Mouse (Mus musculus) heart, embryonic 14.5 days (tissue): ENCODE data around the gene Ffar1. TPM values are rescaled to one million over a fixed set of nuclear protein-coding genes. Genes with fewer than 3 reads are reported as not detected.
"Not testable (repeated sequence)": the region's sequence is repeated elsewhere in the genome, so short reads cannot be mapped to it uniquely, and the experiment has no call there.

Experiments
- ATAC-seq: fragments of 200-750 bp; cut with Nextera tagmentation; 2 replicates; pipeline ENCODE4 v1.8.0; 2017; ENCODE audit warnings: low read depth, moderate TSS enrichment; ENCODE audit not compliant: insufficient number of reproducible peaks, insufficient read depth, low FRiP score
- H3K27ac ChIP-seq, 2 experiments: fragments of 200-500 bp in 1 of 2; fragments of 300-500 bp in 1 of 2; sonication (generic) in 1 of 2; replicated peaks in 1 of 2; 2 replicates each; pipeline ENCODE4 v1.5.1; 2012 to 2014; ENCODE audit warnings: low read depth in 2 of 2, low read length in 2 of 2, control low read depth in 1 of 2, mild to moderate bottlenecking in 1 of 2, mixed read lengths in 1 of 2; ENCODE audit not compliant: control insufficient read depth in 1 of 2, insufficient read depth in 1 of 2
- H3K27me3 ChIP-seq: fragments of 300-500 bp; sonication (generic); 2 replicates; pipeline ENCODE4 v1.6.1; 2014; ENCODE audit warnings: mild to moderate bottlenecking, low read length, control low read depth; ENCODE audit not compliant: control insufficient read depth, insufficient read depth
- H3K36me3 ChIP-seq: fragments of 300-500 bp; sonication (generic); 2 replicates; pipeline ENCODE4 v1.6.1; 2014; ENCODE audit warnings: mild to moderate bottlenecking, control low read depth, low read length, mixed read lengths; ENCODE audit not compliant: control insufficient read depth, insufficient read depth
- H3K4me1 ChIP-seq, 2 experiments: fragments of 200-500 bp in 1 of 2; fragments of 300-500 bp in 1 of 2; sonication (generic) in 1 of 2; 2 replicates each; pipeline ENCODE4 v1.6.1; 2012 to 2014; ENCODE audit warnings: low read length in 2 of 2, control low read depth in 1 of 2, mixed read lengths in 1 of 2; ENCODE audit not compliant: control insufficient read depth in 2 of 2, insufficient read depth in 2 of 2
- H3K4me2 ChIP-seq: fragments of 300-500 bp; sonication (generic); 2 replicates; pipeline ENCODE4 v1.6.1; 2014; ENCODE audit warnings: mild to moderate bottlenecking, low read length
- H3K4me3 ChIP-seq, 2 experiments: fragments of 200-500 bp in 1 of 2; fragments of 300-500 bp in 1 of 2; sonication (generic) in 1 of 2; 2 replicates each; pipeline ENCODE4 v1.5.1; 2012 to 2014; ENCODE audit warnings: low read length in 2 of 2, mild to moderate bottlenecking in 2 of 2, control low read depth in 1 of 2, low read depth in 1 of 2, moderate library complexity in 1 of 2; ENCODE audit not compliant: control insufficient read depth in 1 of 2, insufficient read depth in 1 of 2
- H3K9ac ChIP-seq: fragments of 300-500 bp; sonication (generic); 2 replicates; pipeline ENCODE4 v1.6.1; 2014; ENCODE audit warnings: mild to moderate bottlenecking, low read length
- H3K9me3 ChIP-seq: fragments of 300-500 bp; sonication (generic); 2 replicates; pipeline ENCODE4 v1.6.1; 2016; ENCODE audit warnings: low read length, control low read depth; ENCODE audit not compliant: control insufficient read depth
- WGBS: fragments of 180-500 bp; shearing (Covaris S2); extraction: QIAGEN DNeasy Blood & Tissue Kit; methylation state at CpG from one replicate; pipeline ENCODE4 v1.1.7; 2014; 5-methylcytosine and 5-hydroxymethylcytosine counted together
- polyA plus RNA-seq: library from polyadenylated mRNA; unstranded; fragments of >200 nt; fragmentation: Nextera tagmentation; extraction: Ambion mirVana; gene quantifications from 2 replicates; pipeline ENCODE4 v1.2.1, GENCODE M21; 2014

The Ffar1 gene
- polyA plus RNA-seq, 1 experiment from 2014 or later = not detected

- H3K4me2 ChIP-seq = no peak overlapping the region
- ATAC-seq = no peak
- 53% methylated on average over 3 of the region's 3 CpGs for WGBS
Observed at GRCm38 (mm10) chr7:30840306-30840705, 21.1 kb downstream of the Ffar1 start.

GRCm38 (mm10) chr7:30837277-30837676, 24.1 kb downstream of the Ffar1 start:
- no peak for ATAC-seq
- Histone ChIP-seq H3K36me3 (no peaks in the 10 kb centered on the region), H3K4me2 (no peak overlapping the region), H3K27ac (no peak overlapping the region), H3K9ac (no peak overlapping the region), H3K4me1 (peaks cover 4 to 11% of the 10 kb centered on the region in 2 experiments; a peak in 2 of 4 replicates), H3K4me3 (no peak overlapping the region), H3K27me3 (peaks cover 4% of the 10 kb centered on the region), H3K9me3 (no peaks in the 10 kb centered on the region)

More at GRCm38 (mm10) chr7:30840306-30840705, 21.1 kb downstream of the Ffar1 start:
- Histone ChIP-seq H3K9ac (no peak overlapping the region), H3K36me3 (no peaks in the 10 kb centered on the region), H3K4me3 (no peak overlapping the region), H3K9me3 (no peaks in the 10 kb centered on the region), H3K27me3 (peaks cover 4% of the 10 kb centered on the region), H3K4me1 (peaks cover 4 to 11% of the 10 kb centered on the region in 2 experiments; a peak in 1 of 4 replicates), H3K27ac (no peak overlapping the region)

- not testable (repeated sequence) for H3K4me1 ChIP-seq, H3K4me3 ChIP-seq, ATAC-seq, H3K27me3 ChIP-seq, H3K9ac ChIP-seq, H3K36me3 ChIP-seq, H3K9me3 ChIP-seq, H3K27ac ChIP-seq
- H3K4me2 ChIP-seq = peak overlapping the region; percentile 4; the same call in 1 of the 2 replicates
- WGBS = 7% methylated on average over 9 of the region's 11 CpGs
Observed at GRCm38 (mm10) chr7:30832684-30833083, 28.7 kb downstream of the Ffar1 start.

GRCm38 (mm10) chr7:30832261-30832660, 29.1 kb downstream of the Ffar1 start:
- no peak; the same call in 1 of the 2 replicates for ATAC-seq
- 54% methylated on average over 17 of the region's 17 CpGs for WGBS

GRCm38 (mm10) chr7:30829428-30829827, 31.9 kb downstream of the Ffar1 start:
- H3K4me2 ChIP-seq = no peak overlapping the region
- H3K4me1 ChIP-seq = no peaks in the 10 kb centered on the region; a peak in 1 of 4 replicates
- no peaks in the 10 kb centered on the region for H3K27me3 ChIP-seq
- no peak overlapping the region for H3K9ac ChIP-seq
- no peaks in the 10 kb centered on the region for H3K9me3 ChIP-seq
- H3K36me3 ChIP-seq = no peaks in the 10 kb centered on the region
- WGBS = 58% methylated on average over 3 of the region's 3 CpGs
- ATAC-seq = no peak
- no peak overlapping the region for H3K27ac ChIP-seq
- H3K4me3 ChIP-seq = no peak overlapping the region

More at GRCm38 (mm10) chr7:30832261-30832660, 29.1 kb downstream of the Ffar1 start:
- Histone ChIP-seq H3K36me3 (no peaks in the 10 kb centered on the region), H3K9me3 (no peaks in the 10 kb centered on the region), H3K4me2 (peak overlapping the region; percentile 4; the same call in 1 of the 2 replicates), H3K27ac (no peak overlapping the region), H3K4me1 (no peaks in the 10 kb centered on the region; a peak in 1 of 4 replicates), H3K4me3 (no peak overlapping the region), H3K9ac (no peak overlapping the region), H3K27me3 (no peaks in the 10 kb centered on the region)

DNA sequence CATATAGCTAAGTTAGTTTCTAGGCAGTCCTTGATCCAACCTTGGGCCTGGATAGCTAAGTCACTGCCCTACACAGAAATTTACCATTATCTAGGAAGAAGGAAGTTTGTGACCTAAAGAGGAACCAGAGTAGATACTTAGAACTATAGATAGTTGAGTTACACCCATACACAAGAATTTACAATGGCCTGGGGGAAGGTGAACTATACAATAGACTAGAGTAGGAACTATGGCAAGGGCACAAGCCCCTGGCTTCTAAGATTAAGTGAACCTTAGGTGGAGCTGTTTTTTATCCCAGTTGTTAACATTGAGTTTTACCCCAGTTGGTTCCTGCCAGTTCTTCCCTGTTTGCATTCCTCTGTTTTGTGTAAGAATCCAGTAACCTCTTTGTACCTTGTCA, 32.5 kb downstream of the Ffar1 start:
- H3K9ac ChIP-seq, H3K9me3 ChIP-seq, H3K4me2 ChIP-seq, H3K27ac ChIP-seq, H3K36me3 ChIP-seq, H3K4me3 ChIP-seq, ATAC-seq, H3K27me3 ChIP-seq, H3K4me1 ChIP-seq: not testable (repeated sequence)

GRCm38 (mm10) chr7:30826660-30827059, 34.7 kb downstream of the Ffar1 start:
- no peak for ATAC-seq
- no peaks in the 10 kb centered on the region for H3K4me1 ChIP-seq
- H3K4me3 ChIP-seq = no peak overlapping the region
- no peaks in the 10 kb centered on the region for H3K9me3 ChIP-seq
- H3K4me2 ChIP-seq = no peak overlapping the region
- H3K27me3 ChIP-seq = no peaks in the 10 kb centered on the region
- no peaks in the 10 kb centered on the region for H3K36me3 ChIP-seq
- no peak overlapping the region for H3K9ac ChIP-seq
- H3K27ac ChIP-seq = no peak overlapping the region
- WGBS = 89% methylated on average over 10 of the region's 10 CpGs

- WGBS = 85% methylated on average over 3 of the region's 3 CpGs
- no peak overlapping the region for H3K4me3 ChIP-seq
- no peak for ATAC-seq
- H3K36me3 ChIP-seq = no peaks in the 10 kb centered on the region
- no peak overlapping the region for H3K4me2 ChIP-seq
- H3K27ac ChIP-seq = no peak overlapping the region
- H3K9me3 ChIP-seq = no peaks in the 10 kb centered on the region
- no peaks in the 10 kb centered on the region for H3K27me3 ChIP-seq
- no peaks in the 10 kb centered on the region for H3K4me1 ChIP-seq
- H3K9ac ChIP-seq = no peak overlapping the region
Observed at GRCm38 (mm10) chr7:30824306-30824705, 37.1 kb downstream of the Ffar1 start.
